Mouse (Mus musculus) urinary bladder, adult 2 months (tissue): ENCODE results near the gene BC028528. TPM values are rescaled to one million over a fixed set of nuclear protein-coding genes. Genes with fewer than 3 reads are reported as not detected.

Experiments used
- polyA plus RNA-seq: library from polyadenylated mRNA; depleted of rRNA; stranded (reverse); fragments of >200 nt; gene quantifications from 2 replicates; pipeline ENCODE4 v1.2.3, GENCODE M21; 2012; rRNA removed

BC028528 gene
- polyA plus RNA-seq, 1 experiment = 30.4 TPM

Other genes starting within 250 kb of the BC028528 start
- gene Mcl1, start 233.2 kb downstream of the BC028528 start, polyA plus RNA-seq = 90.3 and 106 TPM in 2 replicates
- 52.4 and 58.8 TPM in 2 replicates for gene Adamtsl4, start 204.1 kb downstream of the BC028528 start, polyA plus RNA-seq
- 718 and 729 TPM in 2 replicates for gene Ecm1, start 152.4 kb downstream of the BC028528 start, polyA plus RNA-seq
- gene Tars2, start 131.8 kb downstream of the BC028528 start, polyA plus RNA-seq = 32.5 and 37.6 TPM in 2 replicates
- gene Rprd2, start 73.1 kb downstream of the BC028528 start, polyA plus RNA-seq = 17.7 and 20.2 TPM in 2 replicates
- 26.6 and 29.7 TPM in 2 replicates for gene Prpf3, start 36.1 kb downstream of the BC028528 start, polyA plus RNA-seq
- 245 and 291 TPM in 2 replicates for gene Mrps21, start 20.5 kb downstream of the BC028528 start, polyA plus RNA-seq
- gene Ciart, start 9.8 kb downstream of the BC028528 start, polyA plus RNA-seq = 37.5 and 49.5 TPM in 2 replicates
- 84.0 and 96.2 TPM in 2 replicates for gene Aph1a, start 2.0 kb upstream of the BC028528 start, polyA plus RNA-seq
- 14.7 and 17.0 TPM in 2 replicates for gene Car14, start 12.7 kb upstream of the BC028528 start, polyA plus RNA-seq
- 53.4 and 78.9 TPM in 2 replicates for gene Anp32e, start 37.2 kb upstream of the BC028528 start, polyA plus RNA-seq
- 196 and 224 TPM in 2 replicates for gene Plekho1, start 104.0 kb upstream of the BC028528 start, polyA plus RNA-seq
- gene Vps45, start 166.5 kb upstream of the BC028528 start, polyA plus RNA-seq = 15.3 and 20.3 TPM in 2 replicates
- 11.1 and 16.8 TPM in 2 replicates for gene Otud7b, start 212.5 kb upstream of the BC028528 start, polyA plus RNA-seq